Mouse (Mus musculus) ES-Bruce4 (cell line): ENCODE data around the gene Lrpap1.

ENCODE experiments used
- CTCF ChIP-seq: IDR thresholded peaks from one replicate; pipeline ENCODE4 v1.8.1; 2011; ENCODE audit warnings: low read depth, low read length
- POLR2A ChIP-seq: IDR thresholded peaks from one replicate; pipeline ENCODE4 v1.8.1; 2011; ENCODE audit warnings: low read length; ENCODE audit not compliant: insufficient read depth

DNA sequence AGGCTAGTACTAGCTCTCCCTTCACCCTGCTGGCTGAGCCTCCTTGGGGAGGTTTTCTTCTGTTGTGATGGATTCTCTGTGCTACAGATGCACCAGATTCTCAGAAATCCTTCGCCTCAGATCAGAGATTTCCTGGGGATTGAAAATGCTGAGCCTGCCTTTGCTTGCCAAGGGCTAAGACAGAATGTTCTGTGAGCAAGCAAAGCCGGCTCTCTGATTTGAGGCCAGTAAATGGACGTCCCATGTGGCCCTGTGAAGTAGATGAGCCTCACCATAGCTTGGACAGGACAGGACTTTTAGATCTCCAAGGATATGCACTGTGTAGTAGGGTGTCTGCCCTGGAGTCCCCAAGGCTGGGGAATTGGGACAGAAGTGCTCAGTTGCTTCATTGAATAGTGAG lies 20.7 kb downstream of the Lrpap1 start:
- TF ChIP-seq POLR2A, result no peak
- no peak for TF ChIP-seq CTCF
